Mouse (Mus musculus) liver, adult (tissue): ENCODE measurements around the gene 2210408I21Rik.

Experiments
- GATA4 ChIP-seq: IDR thresholded peaks from 2 replicates; pipeline ENCODE4 v1.6.1; 2014; ENCODE audit warnings: mild to moderate bottlenecking, low read length; ENCODE audit not compliant: insufficient replicate concordance

Gene 2210408I21Rik

DNA sequence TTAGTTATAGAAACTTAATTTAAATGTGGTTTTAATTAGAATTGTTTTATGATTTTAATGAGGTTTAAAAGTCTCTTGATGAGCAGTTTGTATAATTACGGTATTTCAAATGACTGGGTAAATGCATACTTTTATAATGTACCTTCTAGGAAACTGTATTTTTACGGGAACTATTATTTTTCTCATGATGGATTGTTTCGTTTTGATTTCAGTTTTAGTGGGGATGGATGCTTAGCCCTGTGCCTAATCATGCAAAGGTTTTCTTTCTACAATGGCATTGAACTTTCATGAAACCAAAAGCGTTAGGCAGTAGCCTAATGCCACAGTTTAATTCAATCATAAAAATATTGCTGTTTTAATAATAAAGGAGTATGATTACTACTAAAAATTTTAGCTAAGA is 413.4 kb downstream of the 2210408I21Rik start:
- no peak for TF ChIP-seq GATA4

- no peak for TF ChIP-seq GATA4
Observed at GRCm38 (mm10) chr13:77594011-77594410, 458.7 kb downstream of the 2210408I21Rik start.

GRCm38 (mm10) chr13:77615346-77615745 is 480.0 kb downstream of the 2210408I21Rik start:
- no peak for TF ChIP-seq GATA4
